Mouse (Mus musculus): ENCODE measurements around the gene Loxl1. TPM values are rescaled to one million over a fixed set of nuclear protein-coding genes. Genes with fewer than 3 reads are reported as not detected.

Loxl1 gene
- total RNA-seq, 1 experiment from 2014 or later = not detected

GRCm38 (mm10) chr9:58316784-58317183 is 3.8 kb upstream of the Loxl1 start:
- no peak for ATAC-seq (replicated peaks in 1 of 2; ENCODE audit: insufficient read depth in 1 of 2, low FRiP score in 2 of 2, low TSS enrichment in 1 of 2, low read depth in 1 of 2, poor library complexity in 2 of 2, severe bottlenecking in 2 of 2)

DNA sequence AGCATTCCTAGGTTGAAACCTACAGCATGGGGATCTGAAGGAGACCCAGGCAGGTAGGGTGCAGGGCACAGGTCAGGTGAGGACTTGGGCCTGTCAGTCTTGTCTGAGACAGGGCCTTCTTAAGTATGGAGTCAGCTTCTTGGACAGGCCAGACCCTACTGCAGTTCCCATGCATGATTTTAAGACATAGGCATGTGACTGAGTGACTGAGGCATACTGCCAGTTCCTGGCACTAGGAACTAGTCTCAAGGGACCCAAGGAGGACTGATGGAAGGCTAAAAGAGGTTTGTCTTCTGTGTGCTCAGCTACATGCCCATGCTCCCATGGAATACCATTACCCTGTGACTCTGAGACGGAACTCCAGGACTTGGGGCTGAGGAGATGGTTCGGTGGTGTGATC is 2.9 kb upstream of the Loxl1 start:
- ATAC-seq (replicated peaks in 1 of 2; ENCODE audit: insufficient read depth in 1 of 2, low FRiP score in 2 of 2, low TSS enrichment in 1 of 2, low read depth in 1 of 2, poor library complexity in 2 of 2, severe bottlenecking in 2 of 2) = no peak

GRCm38 (mm10) chr9:58314682-58315360 is 1.8 kb upstream of the Loxl1 start:
- ATAC-seq (replicated peaks in 1 of 2; ENCODE audit: insufficient read depth in 1 of 2, low FRiP score in 2 of 2, low TSS enrichment in 1 of 2, low read depth in 1 of 2, poor library complexity in 2 of 2, severe bottlenecking in 2 of 2) = no peak

DNA sequence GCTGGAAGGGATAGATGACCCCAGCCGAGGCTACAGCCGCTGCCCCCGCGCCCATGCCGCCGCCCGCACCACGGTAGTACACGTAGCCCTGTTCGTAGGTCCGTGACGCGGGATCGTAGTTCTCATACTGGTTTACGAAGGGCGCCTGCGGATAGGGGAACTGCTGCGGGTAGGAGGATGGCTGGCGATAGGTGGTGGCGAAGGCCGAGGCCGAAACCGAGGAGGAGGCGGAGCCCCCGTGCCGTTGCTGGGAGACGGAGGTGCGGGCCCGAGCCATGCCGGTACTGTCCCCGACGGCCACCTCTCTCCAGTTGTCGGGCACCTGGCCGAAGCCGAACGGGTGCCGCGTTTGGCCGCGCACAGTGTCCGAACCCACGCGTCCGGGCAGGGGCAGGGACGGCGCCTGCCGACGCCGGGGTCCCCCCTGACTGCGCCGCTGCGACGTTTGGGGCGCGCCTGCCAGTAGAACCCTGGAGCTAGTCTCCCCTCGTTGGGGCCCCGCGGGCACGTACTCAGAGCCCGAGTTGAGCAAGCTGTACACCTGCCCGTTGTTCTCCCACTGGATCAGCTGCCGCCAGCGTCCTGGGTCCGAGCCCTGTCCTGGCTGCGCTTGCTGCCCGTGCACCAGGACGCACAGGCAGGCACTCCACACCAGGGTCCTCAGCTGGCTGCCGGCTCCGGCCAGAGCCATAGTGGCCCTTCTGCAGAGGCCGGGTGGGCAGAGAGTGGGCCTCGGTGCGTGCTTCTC is 616 bp downstream of the Loxl1 start:
- peak; percentile 52 to 65 for ATAC-seq (replicated peaks in 1 of 2; ENCODE audit: insufficient read depth in 1 of 2, low FRiP score in 2 of 2, low TSS enrichment in 1 of 2, low read depth in 1 of 2, poor library complexity in 2 of 2, severe bottlenecking in 2 of 2)

DNA sequence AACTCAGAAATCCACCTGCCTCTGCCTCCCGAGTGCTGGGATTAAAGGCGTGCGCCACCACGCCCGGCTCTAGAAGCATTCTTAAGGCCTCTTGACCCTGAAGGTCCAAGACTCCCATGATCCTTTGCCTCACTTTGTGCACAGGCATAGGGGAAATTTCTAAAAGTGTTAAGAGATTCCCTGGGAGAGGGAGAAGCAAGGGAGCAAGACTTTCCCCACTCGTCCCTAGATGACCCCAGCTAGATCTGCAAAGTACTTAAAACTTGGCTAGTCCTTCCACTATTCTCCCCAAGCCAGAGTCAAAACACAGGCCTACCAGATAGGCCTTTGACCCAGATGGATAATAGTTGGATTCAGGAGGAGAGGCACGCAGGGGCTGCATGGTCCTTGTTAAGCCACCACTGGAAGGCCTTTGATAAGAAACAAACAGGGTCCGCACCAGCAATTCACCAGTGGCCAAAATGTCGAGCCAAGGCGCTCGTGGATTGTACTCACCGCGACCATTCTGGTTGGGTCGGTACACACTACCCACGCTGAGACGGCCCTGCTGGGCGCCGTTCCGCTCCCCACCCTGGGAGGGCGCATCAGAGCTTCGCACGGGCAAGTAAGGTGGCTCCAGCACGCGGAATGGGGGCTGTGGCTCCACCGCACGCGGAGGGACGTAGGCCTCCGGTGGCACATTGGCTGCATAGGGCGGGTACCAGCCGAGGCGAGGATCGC is 1.6 kb downstream of the Loxl1 start:
- no peak for ATAC-seq (replicated peaks in 1 of 2; ENCODE audit: insufficient read depth in 1 of 2, low FRiP score in 2 of 2, low TSS enrichment in 1 of 2, low read depth in 1 of 2, poor library complexity in 2 of 2, severe bottlenecking in 2 of 2)

DNA sequence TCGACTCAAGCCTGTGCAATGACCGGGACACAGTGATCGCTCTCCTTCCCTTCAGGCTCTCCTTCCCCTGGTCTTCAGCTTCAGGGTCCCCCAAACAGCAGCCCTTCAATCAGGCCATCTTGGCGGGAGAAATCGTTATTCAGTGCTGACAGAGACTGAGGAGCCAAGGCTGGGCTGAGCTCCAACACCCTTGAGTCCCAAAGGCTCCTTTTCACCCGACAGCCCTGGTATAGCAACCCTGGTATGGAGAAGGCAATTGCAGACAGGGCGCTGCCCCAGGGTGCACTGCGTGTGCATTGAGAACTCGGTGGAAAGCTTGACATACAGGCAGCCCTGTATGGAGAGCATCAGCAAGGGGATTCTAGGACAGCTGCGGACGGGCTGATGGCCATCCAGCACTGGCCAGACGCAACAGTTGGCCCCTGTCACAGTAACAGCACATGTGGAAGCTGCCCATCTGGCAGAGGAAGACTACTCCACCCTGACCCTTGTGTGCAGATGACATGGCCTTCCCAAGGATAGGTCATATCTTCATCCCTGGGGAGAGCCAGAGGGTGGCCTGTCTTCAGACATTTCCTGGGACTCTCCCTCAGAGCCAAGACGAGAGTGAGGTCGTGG is 2.8 kb downstream of the Loxl1 start:
- no peak for ATAC-seq (replicated peaks in 1 of 2; ENCODE audit: insufficient read depth in 1 of 2, low FRiP score in 2 of 2, low TSS enrichment in 1 of 2, low read depth in 1 of 2, poor library complexity in 2 of 2, severe bottlenecking in 2 of 2)

DNA sequence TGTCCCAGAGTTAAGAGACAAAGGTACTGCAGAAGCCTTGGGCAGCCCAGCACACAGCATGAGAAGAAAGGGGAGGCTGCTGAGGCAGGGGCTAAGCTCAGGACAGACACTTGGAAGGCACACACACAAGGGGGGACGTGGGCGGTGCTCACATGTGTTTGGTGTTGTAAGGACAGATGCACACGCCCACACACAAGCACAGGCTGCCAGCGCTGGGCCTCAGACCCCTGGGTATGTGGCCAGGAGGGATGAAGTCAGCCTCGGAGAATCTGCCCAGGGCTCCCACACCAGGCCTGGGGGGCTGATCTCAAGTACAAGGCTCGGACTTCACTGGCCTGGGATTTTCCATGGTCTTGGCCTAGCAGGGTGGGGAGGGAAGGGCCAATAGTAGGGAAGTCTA is 4.6 kb downstream of the Loxl1 start:
- no peak for ATAC-seq (replicated peaks in 1 of 2; ENCODE audit: insufficient read depth in 1 of 2, low FRiP score in 2 of 2, low TSS enrichment in 1 of 2, low read depth in 1 of 2, poor library complexity in 2 of 2, severe bottlenecking in 2 of 2)

GRCm38 (mm10) chr9:58305686-58306085 is 7.3 kb downstream of the Loxl1 start:
- ATAC-seq (replicated peaks in 1 of 2; ENCODE audit: insufficient read depth in 1 of 2, low FRiP score in 2 of 2, low TSS enrichment in 1 of 2, low read depth in 1 of 2, poor library complexity in 2 of 2, severe bottlenecking in 2 of 2) = no peak

GRCm38 (mm10) chr9:58303599-58304271 is 9.3 kb downstream of the Loxl1 start:
- ATAC-seq (replicated peaks in 1 of 2; ENCODE audit: insufficient read depth in 1 of 2, low FRiP score in 2 of 2, low TSS enrichment in 1 of 2, low read depth in 1 of 2, poor library complexity in 2 of 2, severe bottlenecking in 2 of 2) = no peak

DNA sequence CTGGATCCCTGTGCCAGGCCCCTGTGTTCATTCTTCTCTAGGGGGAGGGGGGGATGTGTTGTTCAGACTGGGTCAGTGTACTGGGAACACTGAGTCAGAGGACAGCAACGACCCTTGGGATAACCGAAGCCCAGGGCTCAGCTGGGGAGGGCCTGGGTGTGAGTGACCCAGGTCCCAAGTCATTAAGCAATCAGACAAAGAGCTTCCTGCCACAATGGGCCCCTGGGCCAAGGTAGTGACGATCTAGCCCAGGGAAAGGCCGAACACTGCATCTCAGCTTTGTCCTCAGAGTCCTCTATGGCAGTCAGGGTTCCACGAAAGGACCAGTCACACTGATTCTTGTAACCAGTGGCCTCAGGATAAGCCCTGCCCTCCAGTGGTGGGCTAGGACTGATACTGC is 9.9 kb downstream of the Loxl1 start:
- ATAC-seq (replicated peaks in 1 of 2; ENCODE audit: insufficient read depth in 1 of 2, low FRiP score in 2 of 2, low TSS enrichment in 1 of 2, low read depth in 1 of 2, poor library complexity in 2 of 2, severe bottlenecking in 2 of 2) = no peak

DNA sequence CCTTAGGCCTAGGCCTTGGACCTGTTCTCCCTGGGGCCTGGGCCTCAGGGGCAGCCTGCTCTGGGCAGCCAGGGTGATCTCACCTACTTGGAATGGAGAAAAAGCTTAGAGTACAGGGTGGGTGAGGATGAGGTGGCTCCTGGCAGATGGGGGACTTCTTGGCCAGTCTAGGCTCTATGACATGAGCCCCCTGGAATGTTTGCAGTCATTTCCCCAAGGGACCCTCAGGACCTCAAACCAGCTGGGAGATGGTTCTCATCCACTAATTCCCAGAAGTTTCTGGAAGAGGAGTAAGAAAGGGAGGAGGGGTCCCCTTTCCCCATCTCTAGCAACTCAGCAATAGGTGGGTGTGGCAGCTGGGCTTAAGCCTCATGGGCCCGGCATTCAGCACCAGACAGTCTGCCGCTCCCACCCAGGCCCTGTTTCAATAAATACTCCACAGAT is 13.6 kb downstream of the Loxl1 start:
- no peak for ATAC-seq (replicated peaks in 1 of 2; ENCODE audit: insufficient read depth in 1 of 2, low FRiP score in 2 of 2, low TSS enrichment in 1 of 2, low read depth in 1 of 2, poor library complexity in 2 of 2, severe bottlenecking in 2 of 2)

- ATAC-seq (replicated peaks in 1 of 2; ENCODE audit: insufficient read depth in 1 of 2, low FRiP score in 2 of 2, low TSS enrichment in 1 of 2, low read depth in 1 of 2, poor library complexity in 2 of 2, severe bottlenecking in 2 of 2) = no peak
These were observed 15.0 kb downstream of the Loxl1 start for GRCm38 (mm10) chr9:58297961-58298477.

GRCm38 (mm10) chr9:58297065-58297464 is 15.9 kb downstream of the Loxl1 start:
- ATAC-seq (replicated peaks in 1 of 2; ENCODE audit: insufficient read depth in 1 of 2, low FRiP score in 2 of 2, low TSS enrichment in 1 of 2, low read depth in 1 of 2, poor library complexity in 2 of 2, severe bottlenecking in 2 of 2) = no peak

- ATAC-seq (replicated peaks in 1 of 2; ENCODE audit: insufficient read depth in 1 of 2, low FRiP score in 2 of 2, low TSS enrichment in 1 of 2, low read depth in 1 of 2, poor library complexity in 2 of 2, severe bottlenecking in 2 of 2) = no peak
These were observed 17.1 kb downstream of the Loxl1 start for GRCm38 (mm10) chr9:58295766-58296361.

DNA sequence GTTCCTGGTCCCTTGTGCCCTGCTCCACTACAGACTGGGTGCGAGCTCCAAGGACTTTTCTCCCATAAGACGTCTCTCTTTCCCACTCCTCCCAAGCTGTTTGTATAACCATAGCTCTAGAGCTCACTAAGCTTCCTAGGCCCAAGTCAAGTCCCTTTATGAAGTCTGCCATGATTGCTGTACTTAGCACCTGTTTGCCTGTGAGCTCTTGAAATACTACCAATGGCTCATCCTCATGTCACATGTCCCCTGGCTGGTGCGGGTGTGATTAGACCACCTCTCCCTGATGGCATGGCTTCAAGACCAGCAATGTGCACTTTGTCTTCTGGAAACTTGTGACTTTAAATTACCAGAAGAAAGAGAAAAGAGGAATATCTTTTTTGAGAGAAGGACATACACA is 17.6 kb downstream of the Loxl1 start:
- ATAC-seq (replicated peaks in 1 of 2; ENCODE audit: insufficient read depth in 1 of 2, low FRiP score in 2 of 2, low TSS enrichment in 1 of 2, low read depth in 1 of 2, poor library complexity in 2 of 2, severe bottlenecking in 2 of 2) = no peak

DNA sequence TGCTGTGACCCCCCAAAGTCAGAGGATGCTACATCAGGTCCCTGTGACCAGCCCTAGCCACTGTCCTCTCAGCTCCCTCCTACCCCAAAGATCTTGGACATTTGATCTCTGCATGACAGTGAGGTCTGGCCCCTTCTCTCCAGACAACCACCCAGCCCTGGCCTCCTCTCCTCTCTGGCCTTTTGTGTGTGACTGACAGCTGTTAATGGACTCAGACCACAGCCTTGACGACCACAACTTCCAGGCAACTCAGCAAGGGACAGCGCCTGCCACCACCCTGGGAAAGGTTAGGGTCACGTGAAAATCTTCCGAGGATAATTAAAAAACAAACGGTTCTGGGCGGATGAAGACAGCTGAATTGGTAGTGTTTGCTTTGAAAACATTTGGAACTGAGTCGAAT is 18.5 kb downstream of the Loxl1 start:
- no peak for ATAC-seq (replicated peaks in 1 of 2; ENCODE audit: insufficient read depth in 1 of 2, low FRiP score in 2 of 2, low TSS enrichment in 1 of 2, low read depth in 1 of 2, poor library complexity in 2 of 2, severe bottlenecking in 2 of 2)

DNA sequence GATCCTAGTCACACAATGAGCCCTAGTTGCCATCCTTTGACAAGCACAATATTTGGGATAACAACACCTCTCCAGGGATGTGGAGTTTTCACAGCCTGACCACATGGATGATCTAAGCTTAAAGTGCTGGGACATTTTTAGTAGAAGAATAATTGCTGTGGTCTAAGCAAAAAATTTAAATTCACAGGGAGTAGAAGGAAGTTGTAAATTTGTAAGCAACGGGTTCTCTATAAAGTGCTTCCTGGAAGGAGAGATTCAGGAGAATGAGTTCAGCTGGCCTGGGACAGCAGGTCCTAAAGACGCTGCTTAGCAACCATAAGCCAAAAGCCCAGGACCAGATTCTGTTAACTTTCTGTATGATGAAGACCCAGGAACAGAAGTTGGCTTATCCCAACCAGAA is 23.1 kb downstream of the Loxl1 start:
- no peak for ATAC-seq (replicated peaks in 1 of 2; ENCODE audit: insufficient read depth in 1 of 2, low FRiP score in 2 of 2, low TSS enrichment in 1 of 2, low read depth in 1 of 2, poor library complexity in 2 of 2, severe bottlenecking in 2 of 2)

Data from hematopoietic stem cell, adult 5-6 weeks (primary cell).